8 mouse cellular contexts compared by ENCODE assay signal in the genomic region with DNA sequence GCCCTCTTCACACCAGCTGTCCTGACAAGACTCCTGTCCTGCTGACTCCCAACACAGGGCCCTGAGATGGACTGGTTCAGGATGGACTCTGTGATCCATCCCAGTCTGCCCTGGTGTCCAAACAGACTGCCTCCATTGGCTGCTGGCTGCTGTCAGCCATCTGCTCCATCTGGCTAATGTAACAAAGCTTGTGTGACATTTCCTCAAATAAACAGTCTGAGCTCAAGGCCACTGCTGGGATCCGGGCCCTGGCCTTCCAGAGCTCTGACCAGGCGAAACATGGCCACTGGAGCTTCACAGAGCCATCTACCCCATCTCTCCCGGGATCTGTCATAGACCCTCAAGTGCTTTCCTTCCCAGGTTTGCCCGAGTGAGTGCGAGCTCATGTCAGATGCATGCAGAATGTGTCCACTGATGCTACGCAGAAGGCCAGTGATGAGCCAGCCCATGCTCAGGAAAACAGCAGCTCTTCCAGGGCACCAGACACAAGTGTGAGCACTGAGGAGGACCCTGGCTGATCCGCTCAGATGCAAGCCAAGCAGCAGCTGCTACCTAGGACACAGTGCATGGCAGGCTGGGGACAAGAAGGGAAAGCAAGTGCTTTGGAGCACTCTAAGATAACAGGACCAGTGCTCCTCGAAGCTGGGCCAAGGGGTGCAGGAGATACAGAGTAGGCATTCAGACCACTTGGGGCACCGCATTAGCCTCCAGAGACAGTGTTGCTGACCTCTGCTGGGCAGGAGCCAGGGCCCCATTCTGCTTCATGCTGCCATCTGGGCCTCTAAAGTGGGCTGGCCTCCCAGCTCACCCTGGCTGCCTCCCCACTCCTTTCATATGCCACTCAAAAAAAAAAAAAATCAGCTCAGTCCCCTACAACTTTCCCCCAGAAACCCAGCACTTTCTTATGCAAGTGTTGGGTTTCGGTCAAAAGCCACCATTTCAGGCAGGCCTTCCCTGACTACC. TPM values are rescaled to one million over a fixed set of nuclear protein-coding genes. Genes with fewer than 3 reads are reported as not detected.
DNase-seq lines count a peak whose midpoint lies in the region; ATAC-seq lines count a peak whose summit lies in the region.
"Had no signal": no experiment of that assay in that cellular context is flagged by ENCODE, and none has a peak within 500 bp of the region (broad histone marks: within the 10 kb centered on the region; RNA-seq: fewer than 3 reads in every experiment).

No protein-coding gene starts in this region.

- no peaks in the 10 kb centered on the region for H3K36me3 ChIP-seq in hindbrain, embryonic 15.5 days
- no peaks in the 10 kb centered on the region for H3K36me3 ChIP-seq in hindbrain, embryonic 11.5 days (ENCODE audit: control insufficient read depth, insufficient read depth, low read length)
- H3K36me3 ChIP-seq: liver, embryonic 15.5 days had no signal

- no peak overlapping the region for H3K9ac ChIP-seq in hindbrain, embryonic 15.5 days
- no peak overlapping the region for H3K9ac ChIP-seq in hindbrain, embryonic 11.5 days (ENCODE audit: low read depth, low read length)
- H3K9ac ChIP-seq: liver, embryonic 15.5 days had no signal

- ATAC-seq in hindbrain, embryonic 15.5 days (ENCODE audit: low FRiP score, low read depth): 0 out of 2 replicates have a peak, but pooled peaks have one; percentile 58
- no peak for ATAC-seq in hindbrain, embryonic 11.5 days (ENCODE audit: low FRiP score)
- no peak for ATAC-seq in megakaryocyte-erythroid progenitor cell, adult 5-6 weeks (replicated peaks; ENCODE audit: low FRiP score, low TSS enrichment, poor library complexity, severe bottlenecking)

- no peak overlapping the region for H3K4me3 ChIP-seq in hindbrain, embryonic 15.5 days
- H3K4me3 ChIP-seq in hindbrain, embryonic 11.5 days (ENCODE audit: low read depth, low read length): no peak overlapping the region
- H3K4me3 ChIP-seq: liver, embryonic 15.5 days had no signal

- no peaks in the 10 kb centered on the region; the same call in 1 of the 2 replicates for H3K4me1 ChIP-seq in hindbrain, embryonic 15.5 days (replicated peaks)
- H3K4me1 ChIP-seq in hindbrain, embryonic 11.5 days (replicated peaks; ENCODE audit: control insufficient read depth, insufficient read depth, low read length): no peaks in the 10 kb centered on the region
- H3K4me1 ChIP-seq: liver, embryonic 15.5 days had no signal

- WGBS in hindbrain, embryonic 15.5 days: 70% methylated on average over 10 of the region's 10 CpGs
- 78% methylated on average over 10 of the region's 10 CpGs for WGBS in hindbrain, embryonic 11.5 days

- peak overlapping the region; percentile 72 for H3K27ac ChIP-seq in hindbrain, embryonic 15.5 days (replicated peaks)
- no peak overlapping the region; the same call in 1 of the 2 replicates for H3K27ac ChIP-seq in hindbrain, embryonic 11.5 days (ENCODE audit: low read depth, low read length)
- H3K27ac ChIP-seq: liver, embryonic 15.5 days had no signal

- no peaks in the 10 kb centered on the region for H3K9me3 ChIP-seq in hindbrain, embryonic 15.5 days
- H3K9me3 ChIP-seq in hindbrain, embryonic 11.5 days (ENCODE audit: control insufficient read depth, low read length): no peaks in the 10 kb centered on the region
- H3K9me3 ChIP-seq: liver, embryonic 15.5 days had no signal

- no peak for DNase-seq in hindbrain, embryonic 11.5 days (ENCODE audit: low spot score)
- peak; percentile 91 for DNase-seq in MN1 (ENCODE audit: low spot score)
- DNase-seq in adrenal gland, adult 8-10 months: peak; percentile 38
- peak; percentile 67 to 68 for DNase-seq in cerebellum, postnatal 36 days
- DNase-seq in c-Kit-positive CD71-positive TER-119-positive erythroid progenitor cells, embryonic 14.5 days (ENCODE audit: low spot score): no peak

- no peaks in the 10 kb centered on the region for H3K27me3 ChIP-seq in hindbrain, embryonic 15.5 days
- H3K27me3 ChIP-seq in hindbrain, embryonic 11.5 days (ENCODE audit: control insufficient read depth, insufficient read depth, low read length): no peaks in the 10 kb centered on the region
- H3K27me3 ChIP-seq: liver, embryonic 15.5 days had no signal

- no peak overlapping the region for H3K4me2 ChIP-seq in hindbrain, embryonic 15.5 days
- no peak overlapping the region for H3K4me2 ChIP-seq in hindbrain, embryonic 11.5 days (replicated peaks; ENCODE audit: low read depth, low read length)
- H3K4me2 ChIP-seq: liver, embryonic 15.5 days had no signal

RNA-seq across cellular contexts. Expression of gene Pemt, which starts 18.1 kb away (rescaled TPM):
- polyA plus RNA-seq in hindbrain, embryonic 15.5 days (2015; fragmentation: Nextera tagmentation; extraction: Ambion mirVana): 8.9 and 9.7 TPM in 2 replicates
- polyA plus RNA-seq in hindbrain, embryonic 11.5 days (2014; fragmentation: Nextera tagmentation; extraction: Ambion mirVana): 5.1 and 7.2 TPM in 2 replicates
- total RNA-seq in adrenal gland, adult 8-10 months (2022): 1 to 10 TPM; 4.9 to 9.5 (median 7.8) TPM
- total RNA-seq in megakaryocyte-erythroid progenitor cell, adult 5-6 weeks (2014; fragmentation: Nextera tagmentation): 10.9 and 18.9 TPM in 2 replicates
- 2.0 and 5.7 TPM in 2 replicates for total RNA-seq in megakaryocyte-erythroid progenitor cell, adult 5-6 weeks (2017)

Comparison
In these comparisons a context has a peak if more than half of its experiments do, and no peak if none do; other contexts are left out.
1. DNase-seq: peak in MN1 (single experiment), adrenal gland, adult 8-10 months (single experiment) and cerebellum, postnatal 36 days (2 of 2); none in hindbrain, embryonic 11.5 days (single experiment) and c-Kit-positive CD71-positive TER-119-positive erythroid progenitor cells, embryonic 14.5 days (single experiment).